Mouse (Mus musculus) layer of hippocampus, adult 8-10 months (tissue): ENCODE measurements at regions not wholly inside any gene's neighbourhood (a gene's known extent, or its start where the extent isn't known, plus 50 kb on each side); places are given as distances from the start of the nearest gene placed in this dataset.

ENCODE experiments used
- DNase-seq, 2 experiments: peaks; one replicate each; pipeline ENCODE4 v3.0.0; 2022; ENCODE audit warnings: low spot score in 2 of 2

DNA sequence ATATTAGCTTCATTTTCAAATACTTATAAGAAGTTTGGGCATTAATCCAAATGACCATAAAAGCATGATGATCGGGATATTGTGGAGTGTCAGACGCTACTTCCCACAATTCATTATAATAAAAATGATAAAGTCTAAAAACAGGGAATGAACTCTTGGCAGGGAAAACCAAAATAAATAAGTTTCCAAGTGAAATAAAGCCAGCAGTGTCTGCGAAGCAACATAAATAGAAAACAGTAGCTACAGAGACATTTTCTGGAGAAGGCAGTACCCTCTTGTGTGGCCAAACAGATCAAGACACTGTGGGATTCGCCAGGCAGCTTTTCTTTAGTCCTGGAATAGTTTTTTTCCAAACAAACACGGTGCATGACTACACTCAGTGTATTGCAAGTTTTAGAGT, 172.7 kb upstream of the Hand2 start:
- DNase-seq: no peak

DNA sequence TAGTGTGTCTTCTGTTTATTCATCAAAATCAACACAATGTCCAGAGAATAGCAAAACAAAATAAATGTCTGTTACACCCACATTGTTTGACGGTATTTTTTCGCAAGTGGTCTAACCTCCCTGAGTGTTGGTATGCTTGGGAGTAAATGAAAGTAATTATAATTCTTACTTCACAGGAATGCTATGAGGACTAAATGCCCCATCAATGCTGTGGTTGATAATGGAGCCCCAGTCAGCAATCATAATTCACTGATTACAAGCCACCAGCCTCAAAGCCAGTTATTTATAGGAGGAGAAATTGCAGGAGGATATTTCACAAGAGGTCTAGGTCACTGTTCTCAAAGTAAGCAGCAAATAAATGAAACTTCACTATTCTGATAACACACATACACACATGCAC, 129.6 kb upstream of the Hand2 start:
- no peak for DNase-seq

DNA sequence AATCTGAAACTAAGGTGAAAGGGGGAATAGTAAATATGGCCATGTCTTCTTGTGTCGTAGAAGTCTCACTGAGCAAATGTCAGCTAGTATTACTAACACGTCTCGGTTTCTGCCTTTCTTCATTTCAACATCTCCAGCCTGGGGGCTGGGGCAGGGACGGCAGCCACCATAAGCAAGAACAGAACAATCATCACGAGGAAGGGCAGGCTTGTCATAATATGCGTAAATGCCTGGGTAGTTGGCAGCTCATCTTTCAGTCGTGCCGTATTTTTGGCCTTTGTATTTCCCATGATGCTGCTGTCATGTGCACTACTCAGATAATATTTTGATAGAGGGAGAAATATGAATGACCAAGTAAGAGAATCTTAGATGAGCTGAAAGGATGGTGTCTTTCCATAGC, 120.5 kb upstream of the Hand2 start:
- no peak for DNase-seq

DNA sequence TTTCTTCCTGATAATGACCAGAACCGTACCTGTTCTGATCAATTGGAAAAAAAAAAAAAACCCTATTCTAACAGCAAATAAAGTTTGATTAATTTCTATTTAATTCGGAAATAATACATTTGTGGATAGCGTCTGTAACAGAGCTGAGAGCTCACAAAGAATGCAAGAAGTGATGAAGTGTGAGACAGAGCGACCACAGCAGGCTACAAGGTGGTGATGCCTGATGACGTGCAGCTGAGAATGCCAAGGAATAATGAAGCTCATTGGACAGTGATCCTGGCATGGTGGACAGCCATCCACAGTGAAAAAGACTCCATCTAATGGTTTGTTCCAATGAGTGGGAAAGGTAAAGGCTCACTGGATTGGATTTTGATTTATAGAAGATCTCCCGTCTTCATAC, 111.2 kb upstream of the Hand2 start:
- DNase-seq: no peak

DNA sequence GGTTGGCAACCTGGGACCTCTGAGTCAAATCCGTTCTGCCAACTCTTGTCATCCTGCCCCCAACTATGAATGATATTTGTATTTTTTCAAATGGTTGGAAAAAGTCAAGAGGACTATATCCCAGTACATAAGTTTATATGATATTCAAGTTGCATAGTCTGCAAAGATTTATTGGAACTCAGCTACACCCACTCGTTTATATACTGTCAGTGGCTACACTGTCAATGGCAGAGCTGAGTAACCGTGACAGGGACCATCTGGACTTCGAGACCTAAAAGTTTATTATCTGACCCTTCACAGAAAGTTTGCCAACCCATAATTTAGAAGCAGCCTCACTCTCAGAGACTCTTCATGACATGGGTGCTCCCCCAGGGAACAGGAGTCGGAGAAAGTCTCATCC, 107.7 kb upstream of the Hand2 start:
- DNase-seq: no peak

DNA sequence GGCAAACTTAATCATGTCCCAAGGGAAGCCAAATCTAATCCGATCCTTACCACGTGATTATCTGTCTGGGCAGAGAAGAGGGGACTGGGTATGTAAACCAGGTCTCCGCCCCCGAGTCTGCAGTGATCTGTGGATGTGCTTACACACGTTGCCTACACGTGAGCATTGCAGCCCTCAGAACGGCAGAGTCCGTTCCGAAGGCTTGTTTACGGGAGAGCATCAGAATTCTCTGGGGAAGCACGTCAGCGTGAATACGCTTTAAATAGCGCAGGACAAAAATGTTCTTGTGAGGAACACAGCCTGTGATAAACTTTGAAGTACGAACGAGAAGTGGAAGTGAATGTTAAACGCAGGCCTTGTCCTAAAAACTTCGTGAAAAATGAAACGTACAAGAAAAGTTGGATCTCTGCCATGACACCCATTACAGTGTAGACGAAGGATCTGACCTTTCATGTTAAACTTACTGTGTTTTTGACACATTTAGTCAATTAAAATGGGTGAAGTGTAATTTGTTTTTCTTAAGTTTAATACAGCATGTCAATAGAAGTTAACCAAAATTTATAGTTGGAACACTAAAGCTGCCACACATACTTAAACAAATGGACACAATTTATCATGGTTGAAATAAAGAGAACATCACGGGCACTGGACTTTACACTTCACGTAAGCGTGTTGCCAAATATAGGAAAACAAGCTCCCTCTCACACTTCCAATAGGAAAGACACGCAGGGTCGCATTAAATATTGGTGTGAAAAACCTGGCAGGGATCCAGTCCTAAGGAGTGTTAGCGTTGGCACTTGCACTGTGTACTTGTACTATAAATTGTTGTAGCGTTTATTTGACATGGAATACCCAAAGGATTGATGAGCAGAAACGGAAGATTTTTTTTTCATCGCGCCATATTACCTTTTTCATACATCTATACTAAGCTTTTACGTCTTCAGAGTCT, 106.5 kb upstream of the Hand2 start:
- DNase-seq: no peak

DNA sequence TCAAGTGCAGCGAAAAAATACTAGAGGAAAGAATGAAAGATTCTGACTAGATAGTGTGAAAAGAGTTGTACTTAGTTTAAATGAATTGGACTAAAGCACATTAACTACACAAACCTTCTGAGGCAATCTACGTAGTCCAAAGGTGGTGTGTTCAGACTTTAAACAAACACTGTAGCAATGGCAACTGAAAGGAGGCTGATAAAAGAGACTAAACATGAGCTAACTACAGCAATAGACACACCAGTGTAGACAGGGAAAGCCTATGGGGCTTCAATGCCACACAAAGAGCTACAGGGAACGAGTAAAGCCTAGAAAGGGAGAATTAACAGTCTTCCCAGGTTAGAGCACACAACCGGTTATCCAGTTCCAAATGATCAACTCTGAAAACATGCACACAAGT, 90.2 kb upstream of the Hand2 start:
- no peak for DNase-seq

DNA sequence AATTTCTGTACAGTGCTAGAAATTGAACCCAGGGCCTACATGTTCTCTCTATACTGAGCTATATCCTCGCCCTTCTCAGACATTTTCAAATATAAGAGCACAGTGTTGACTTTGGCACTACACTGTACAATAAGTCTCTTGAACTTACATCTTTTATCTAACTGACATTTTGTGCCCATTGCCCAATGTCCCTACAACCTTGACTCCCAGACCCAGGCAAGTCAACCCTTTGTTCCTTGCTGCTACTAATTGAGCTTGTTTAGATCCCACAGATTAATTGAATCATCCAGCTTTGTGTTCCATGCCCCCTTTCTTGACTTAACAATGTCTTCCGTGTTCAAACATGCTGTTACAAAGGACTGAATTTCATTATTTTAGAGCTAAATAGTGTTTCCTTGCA, 78.5 kb upstream of the Hand2 start:
- DNase-seq: no peak

DNA sequence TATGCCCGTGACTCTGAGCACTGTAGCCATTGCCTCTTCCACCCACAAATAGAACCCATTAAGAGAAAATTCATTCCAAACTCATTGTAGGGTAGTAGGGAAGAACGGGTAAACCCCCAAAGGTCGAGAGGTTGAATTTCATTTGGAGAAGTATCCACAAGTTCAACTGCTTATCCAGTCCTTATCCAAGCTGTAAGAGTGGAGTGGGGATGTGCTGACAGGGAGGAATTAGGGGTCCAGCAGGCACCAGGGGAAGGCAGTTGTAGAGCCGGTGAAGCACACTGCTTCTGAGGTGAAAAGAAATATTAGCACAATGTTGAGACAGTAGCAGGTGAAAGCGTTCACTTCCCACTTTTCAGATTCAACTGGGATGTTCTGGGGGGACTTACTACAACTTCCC, 71.7 kb upstream of the Hand2 start:
- no peak for DNase-seq
